Mouse (Mus musculus) CH12.LX (cell line): Measurements from ENCODE around the gene Spdef. TPM values are rescaled to one million over a fixed set of nuclear protein-coding genes. Genes with fewer than 3 reads are reported as not detected.

ENCODE experiments used
- DNase-seq: peaks from one replicate; pipeline ENCODE4 v3.0.0-alpha.2; 2013; ENCODE audit errors: extremely low read depth
- H3K27ac ChIP-seq: 2 replicates; pipeline ENCODE4 v1.5.1; 2012; ENCODE audit warnings: low read depth, mild to moderate bottlenecking, control low read depth, moderate library complexity; ENCODE audit not compliant: insufficient read depth
- H3K27me3 ChIP-seq: replicated peaks from 2 replicates; pipeline ENCODE3; 2012; ENCODE audit warnings: inconsistent platforms
- H3K36me3 ChIP-seq, 2 experiments: replicated peaks in 1 of 2; 2 replicates each; pipeline versions ENCODE3 to v1.6.1; 2012; ENCODE audit warnings: inconsistent platforms in 1 of 2, low read length in 1 of 2, mild to moderate bottlenecking in 1 of 2, mixed read lengths in 1 of 2, moderate library complexity in 1 of 2; ENCODE audit not compliant: control insufficient read depth in 1 of 2, insufficient read depth in 1 of 2
- H3K4me1 ChIP-seq, 2 experiments: 2 replicates each; pipeline ENCODE4 v1.6.1; 2012; ENCODE audit warnings: inconsistent platforms in 1 of 2, moderate library complexity in 1 of 2; ENCODE audit not compliant: insufficient read depth in 2 of 2, control insufficient read depth in 1 of 2
- H3K4me2 ChIP-seq: 2 replicates; pipeline ENCODE4 v1.6.1; 2012; ENCODE audit warnings: low read depth, mild to moderate bottlenecking, control low read depth; ENCODE audit not compliant: poor library complexity, insufficient read depth, severe bottlenecking
- H3K4me3 ChIP-seq, 3 experiments: fragments of 150-350 bp in 1 of 3; sonication (generic) in 1 of 3; replicated peaks in 1 of 3; 2 replicates each; pipeline versions ENCODE3 to v1.5.1; 2011 to 2012; ENCODE audit warnings: low read depth in 2 of 3, low read length in 2 of 3, mild to moderate bottlenecking in 2 of 3, moderate library complexity in 2 of 3, control low read depth in 1 of 3, improper control_type of control experiment in 1 of 3, inconsistent platforms in 1 of 3, mixed read lengths in 1 of 3; ENCODE audit not compliant: poor library complexity in 1 of 3
- H3K79me2 ChIP-seq: replicated peaks from 2 replicates; pipeline ENCODE4 v1.6.1; 2012; ENCODE audit warnings: mild to moderate bottlenecking, moderate library complexity; ENCODE audit not compliant: control insufficient read depth, poor library complexity, insufficient read depth, severe bottlenecking; ENCODE audit errors: extremely low read depth
- H3K9ac ChIP-seq: 2 replicates; pipeline ENCODE4 v1.6.1; 2012; ENCODE audit warnings: low read depth, mild to moderate bottlenecking, control low read depth, moderate library complexity; ENCODE audit not compliant: insufficient read depth
- H3K9me3 ChIP-seq: replicated peaks from 2 replicates; pipeline ENCODE3; 2012; ENCODE audit warnings: low read length, inconsistent platforms, mixed read lengths
- BHLHE40 ChIP-seq: IDR thresholded peaks from 2 replicates; pipeline ENCODE4 v1.6.1; 2011; ENCODE audit warnings: mild to moderate bottlenecking, low read depth, low read length, improper control_type of control experiment
- CHD1 ChIP-seq: IDR thresholded peaks from 2 replicates; pipeline ENCODE4 v1.6.1; 2012; ENCODE audit warnings: low read depth, low read length, improper control_type of control experiment, inconsistent platforms
- CTCF ChIP-seq, 2 experiments: IDR thresholded peaks in 1 of 2; conservative IDR thresholded peaks in 1 of 2; 2 replicates each; pipeline ENCODE4 v1.5.1; 2011 to 2012; ENCODE audit warnings: low read depth in 2 of 2, low read length in 2 of 2, improper control_type of control experiment in 1 of 2, inconsistent platforms in 1 of 2, mild to moderate bottlenecking in 1 of 2, moderate library complexity in 1 of 2
- ELF1 ChIP-seq: IDR thresholded peaks from 2 replicates; pipeline ENCODE4 v1.6.1; 2014; ENCODE audit warnings: low read depth, mild to moderate bottlenecking, inconsistent platforms, low read length, improper control_type of control experiment
- ETS1 ChIP-seq: conservative IDR thresholded peaks from 2 replicates; pipeline ENCODE4 v1.6.1; 2012; ENCODE audit warnings: low read depth, mild to moderate bottlenecking, inconsistent platforms, low read length, improper control_type of control experiment, moderate library complexity
- IRF4 ChIP-seq: IDR thresholded peaks from 2 replicates; pipeline ENCODE4 v1.6.1; 2014; ENCODE audit warnings: low read depth, mild to moderate bottlenecking, inconsistent platforms, low read length, improper control_type of control experiment
- JUN ChIP-seq: IDR thresholded peaks from 2 replicates; pipeline ENCODE4 v1.6.1; 2011; ENCODE audit warnings: low read depth, mild to moderate bottlenecking, low read length, improper control_type of control experiment, moderate library complexity; ENCODE audit not compliant: insufficient read depth
- MAFK ChIP-seq: IDR thresholded peaks from 2 replicates; pipeline ENCODE4 v1.6.1; 2011; ENCODE audit warnings: low read length, improper control_type of control experiment; ENCODE audit not compliant: insufficient replicate concordance
- MAZ ChIP-seq: IDR thresholded peaks from 2 replicates; pipeline ENCODE4 v1.6.1; 2012; ENCODE audit warnings: low read depth, mild to moderate bottlenecking, inconsistent platforms, low read length, improper control_type of control experiment, moderate library complexity
- MXI1 ChIP-seq: IDR thresholded peaks from 2 replicates; pipeline ENCODE4 v1.6.1; 2011; ENCODE audit warnings: mild to moderate bottlenecking, low read depth, low read length, improper control_type of control experiment
- MYC ChIP-seq: IDR thresholded peaks from 2 replicates; pipeline ENCODE4 v1.6.1; 2011; ENCODE audit warnings: low read depth, mild to moderate bottlenecking, improper control_type of control experiment, low read length
- PAX5 ChIP-seq: IDR thresholded peaks from 2 replicates; pipeline ENCODE4 v1.6.1; 2012; ENCODE audit warnings: low read length, inconsistent platforms, mixed read lengths
- POLR2A ChIP-seq: IDR thresholded peaks from 2 replicates; pipeline ENCODE4 v1.6.1; 2011; ENCODE audit warnings: low read depth, mild to moderate bottlenecking, improper control_type of control experiment, low read length
- SIN3A ChIP-seq: IDR thresholded peaks from 2 replicates; pipeline ENCODE4 v1.6.1; 2012; ENCODE audit warnings: low read length, improper control_type of control experiment, inconsistent platforms
- TCF12 ChIP-seq: IDR thresholded peaks from 2 replicates; pipeline ENCODE4 v1.6.1; 2014; ENCODE audit warnings: low read depth, mild to moderate bottlenecking, inconsistent platforms, low read length, improper control_type of control experiment
- USF2 ChIP-seq: conservative IDR thresholded peaks from 2 replicates; pipeline ENCODE4 v1.6.1; 2011; ENCODE audit warnings: low read depth, low read length, improper control_type of control experiment
- ZKSCAN1 ChIP-seq: IDR thresholded peaks from 2 replicates; pipeline ENCODE4 v1.6.1; 2012; ENCODE audit warnings: low read depth, inconsistent platforms, low read length, improper control_type of control experiment, borderline replicate concordance
- ZMIZ1 ChIP-seq: IDR thresholded peaks from 2 replicates; pipeline ENCODE4 v1.6.1; 2012; ENCODE audit warnings: low read depth, mild to moderate bottlenecking, inconsistent platforms, low read length, improper control_type of control experiment
- dilution Hi-C: fragments of 300-500 bp; cut with MboI; formaldehyde crosslinking; loops from 2 replicates; pipeline ENCODE4 v1.14.3; 2020; ENCODE audit warnings: low sequenced_read_pairs; ENCODE audit not compliant: extremely low pct_unique_long_range_greater_than_20kb, extremely low pct_ligation_motif_present
- in situ Hi-C: fragments of 300-500 bp; cut with MboI; formaldehyde crosslinking; loops from 3 replicates; pipeline ENCODE4 v1.14.3; 2019; ENCODE audit warnings: low sequenced_read_pairs, low pct_ligation_motif_present, low pct_unique_long_range_greater_than_20kb, mixed read lengths
- polyA plus RNA-seq: library from polyadenylated mRNA; unstranded; fragments of >175 nt; gene quantifications from 2 replicates; pipeline ENCODE4 v1.2.1, GENCODE M21; 2012; ENCODE audit warnings: low read depth; ENCODE audit not compliant: insufficient read length
- total RNA-seq, 2 experiments: library from RNA; depleted of rRNA; stranded (reverse); fragments of 300-350 nt in 1 of 2; fragments of >200 nt in 1 of 2; gene quantifications; 2 replicates each; pipeline ENCODE4 v1.2.3; 2012 to 2014

Gene Spdef
- total and polyA plus RNA-seq, 3 experiments = not detected

- DNase-seq = no peak
- no peaks in the 10 kb centered on the region for H3K9me3 ChIP-seq
- H3K27me3 ChIP-seq = no peaks in the 10 kb centered on the region
- no peak overlapping the region for H3K27ac ChIP-seq
- no peak overlapping the region for H3K9ac ChIP-seq
- peaks cover under 1 to 3% of the 10 kb centered on the region in 2 experiments; a peak in 2 of 4 replicates for H3K4me1 ChIP-seq
- peaks cover 0 to 2% of the 10 kb centered on the region in 2 experiments for H3K36me3 ChIP-seq
- H3K4me3 ChIP-seq = no peak overlapping the region
- TF ChIP-seq ETS1 (no peak), PAX5 (no peak), CHD1 (no peak)
- no peaks in the 10 kb centered on the region for H3K79me2 ChIP-seq
- in situ Hi-C loops = no loop called here
- H3K4me2 ChIP-seq = no peak overlapping the region
- dilution Hi-C loops = no loop called here
Measured at GRCm38 (mm10) chr17:27740961-27741360, 12.2 kb upstream of the Spdef start.

- dilution Hi-C loops = no loop called here
- no peak overlapping the region for H3K4me3 ChIP-seq
- no peaks in the 10 kb centered on the region for H3K36me3 ChIP-seq
- no peak for TF ChIP-seq ZKSCAN1
- no peak for TF ChIP-seq ELF1
- no peak for TF ChIP-seq ZMIZ1
- no peak for TF ChIP-seq CHD1
- no peak for TF ChIP-seq CTCF (conservative IDR thresholded peaks at IDR 0.05 in 1 of 2, IDR thresholded peaks at IDR 0.05 in 1 of 2; ENCODE audit: low read depth in 2 of 2, low read length in 2 of 2)
- no peak for TF ChIP-seq MAFK
- TF ChIP-seq USF2 = no peak
- no peak for TF ChIP-seq SIN3A
- no peak for TF ChIP-seq JUN
- no peak for TF ChIP-seq MAZ
- TF ChIP-seq MYC = no peak
- DNase-seq = no peak
- no peaks in the 10 kb centered on the region for H3K79me2 ChIP-seq
- H3K4me2 ChIP-seq = no peak overlapping the region
- in situ Hi-C loops = no loop called here
- no peaks in the 10 kb centered on the region for H3K27me3 ChIP-seq
- H3K9ac ChIP-seq = no peak overlapping the region
- H3K9me3 ChIP-seq = peaks cover 9% of the 10 kb centered on the region
- H3K4me1 ChIP-seq = peaks cover 0 to 6% of the 10 kb centered on the region in 2 experiments; a peak in 2 of 4 replicates
- H3K27ac ChIP-seq = no peak overlapping the region
Measured at GRCm38 (mm10) chr17:27734344-27735073, 5.8 kb upstream of the Spdef start.

GRCm38 (mm10) chr17:27732694-27733093, 3.9 kb upstream of the Spdef start:
- no peak overlapping the region for H3K4me2 ChIP-seq
- in situ Hi-C loops (no loop called here), dilution Hi-C loops (no loop called here)
- H3K9ac ChIP-seq = no peak overlapping the region
- no peak for DNase-seq
- H3K27me3 ChIP-seq = no peaks in the 10 kb centered on the region
- TF ChIP-seq MXI1 (no peak), MAFK (peak; percentile 93), POLR2A (no peak), IRF4 (no peak), ELF1 (no peak), TCF12 (no peak), BHLHE40 (no peak)
- H3K27ac ChIP-seq = no peak overlapping the region
- H3K9me3 ChIP-seq = peaks cover 9% of the 10 kb centered on the region
- no peak overlapping the region for H3K4me3 ChIP-seq
- peaks cover 0 to 6% of the 10 kb centered on the region in 2 experiments; a peak in 2 of 4 replicates for H3K4me1 ChIP-seq
- no peaks in the 10 kb centered on the region for H3K79me2 ChIP-seq
- H3K36me3 ChIP-seq = no peaks in the 10 kb centered on the region
